Mouse (Mus musculus) ES-E14 (cell line): ENCODE measurements around the gene Inca1.

Experiments used
- CHD2 ChIP-seq: IDR thresholded peaks from 2 replicates; pipeline ENCODE4 v1.6.1; 2014; ENCODE audit warnings: mild to moderate bottlenecking, low read depth, low read length, inconsistent platforms
- HCFC1 ChIP-seq: IDR thresholded peaks from 2 replicates; pipeline ENCODE4 v1.6.1; 2012; ENCODE audit warnings: low read length, inconsistent platforms, borderline replicate concordance; ENCODE audit not compliant: insufficient read depth
- ZC3H11A ChIP-seq: IDR thresholded peaks from 2 replicates; pipeline ENCODE4 v1.6.1; 2012; ENCODE audit warnings: low read depth, mild to moderate bottlenecking, inconsistent platforms, low read length, borderline replicate concordance
- ZNF384 ChIP-seq: IDR thresholded peaks from 2 replicates; pipeline ENCODE4 v1.6.1; 2012; ENCODE audit warnings: low read depth, low read length, inconsistent platforms

- no peak for TF ChIP-seq ZC3H11A
- no peak for TF ChIP-seq ZNF384
- TF ChIP-seq HCFC1, result no peak
- no peak for TF ChIP-seq CHD2
Observed at GRCm38 (mm10) chr11:70688372-70688771, 11.6 kb downstream of the Inca1 start.
